Mouse (Mus musculus): ENCODE results near the gene Mpp6. TPM values are rescaled to one million over a fixed set of nuclear protein-coding genes. Genes with fewer than 3 reads are reported as not detected.
A peak's percentile ranks its signal among the peaks of the same experiment; 100 is the strongest.

Gene Mpp6
- polyA plus RNA-seq (2015; fragmentation: Nextera tagmentation; extraction: Ambion mirVana): 74.2 and 77.1 TPM in 2 replicates

GRCm38 (mm10) chr6:50109757-50110378, at the start of gene Mpp6:
Mpp6 (plus strand) TSS chr6:50110241.
- Histone ChIP-seq H3K4me2 (replicated peaks) (peak within 1 kb of the TSS; percentile 75), H3K4me1 (peaks cover 11% of the 10 kb centered on the region), H3K9ac (peak within 1 kb of the TSS; percentile 90), H3K27ac (peak within 1 kb of the TSS; percentile 86), H3K36me3 (no peaks in the 10 kb centered on the region), H3K9me3 (no peaks in the 10 kb centered on the region), H3K4me3 (peak within 1 kb of the TSS; percentile 82), H3K27me3 (no peaks in the 10 kb centered on the region; the same call in 1 of the 2 replicates)
- under 1% methylated on average over 57 of the region's 74 CpGs for WGBS
- peak; percentile 90 for ATAC-seq (ENCODE audit: low FRiP score, low read depth)

GRCm38 (mm10) chr6:50066172-50066571, 43.9 kb upstream of the Mpp6 start:
- Histone ChIP-seq H3K36me3 (no peaks in the 10 kb centered on the region), H3K9ac (no peak overlapping the region), H3K4me3 (no peak overlapping the region), H3K9me3 (no peaks in the 10 kb centered on the region), H3K4me1 (no peaks in the 10 kb centered on the region), H3K27me3 (no peaks in the 10 kb centered on the region), H3K4me2 (replicated peaks) (no peak overlapping the region), H3K27ac (no peak overlapping the region)
- 82% methylated on average over 6 of the region's 6 CpGs for WGBS
- ATAC-seq (ENCODE audit: low FRiP score, low read depth): no peak

GRCm38 (mm10) chr6:50068490-50068889, 41.6 kb upstream of the Mpp6 start:
- Histone ChIP-seq H3K4me1 (no peaks in the 10 kb centered on the region), H3K9me3 (no peaks in the 10 kb centered on the region), H3K27me3 (no peaks in the 10 kb centered on the region), H3K4me2 (replicated peaks) (no peak overlapping the region), H3K4me3 (no peak overlapping the region), H3K9ac (no peak overlapping the region), H3K27ac (no peak overlapping the region), H3K36me3 (no peaks in the 10 kb centered on the region)
- no peak for ATAC-seq (ENCODE audit: low FRiP score, low read depth)

- no peak for ATAC-seq (ENCODE audit: low FRiP score, low read depth)
- Histone ChIP-seq H3K9ac (no peak overlapping the region), H3K4me1 (no peaks in the 10 kb centered on the region), H3K9me3 (no peaks in the 10 kb centered on the region), H3K36me3 (no peaks in the 10 kb centered on the region), H3K27ac (no peak overlapping the region), H3K4me3 (no peak overlapping the region), H3K4me2 (replicated peaks) (no peak overlapping the region), H3K27me3 (no peaks in the 10 kb centered on the region)
- 69% methylated on average over 3 of the region's 3 CpGs for WGBS
Observed at GRCm38 (mm10) chr6:50075248-50075647, 34.8 kb upstream of the Mpp6 start.

- 52% methylated on average over 2 of the region's 2 CpGs for WGBS
- no peak overlapping the region for H3K4me3 ChIP-seq
- no peaks in the 10 kb centered on the region for H3K4me1 ChIP-seq
- H3K27ac ChIP-seq: no peak overlapping the region
- H3K27me3 ChIP-seq: no peaks in the 10 kb centered on the region
- H3K36me3 ChIP-seq: no peaks in the 10 kb centered on the region
- no peak overlapping the region for H3K4me2 ChIP-seq (replicated peaks)
- no peak for ATAC-seq (ENCODE audit: low FRiP score, low read depth)
- H3K9me3 ChIP-seq: no peaks in the 10 kb centered on the region
- H3K9ac ChIP-seq: no peak overlapping the region
Observed at GRCm38 (mm10) chr6:50076473-50076872, 33.6 kb upstream of the Mpp6 start.

- ATAC-seq (ENCODE audit: low FRiP score, low read depth): no peak
- 70% methylated on average over 7 of the region's 7 CpGs for WGBS
Observed at GRCm38 (mm10) chr6:50080431-50080830, 29.6 kb upstream of the Mpp6 start.

GRCm38 (mm10) chr6:50085206-50085605, 24.8 kb upstream of the Mpp6 start:
- whole genome bisulfite sequencing: 49% methylated on average over 4 of the region's 4 CpGs
- Histone ChIP-seq H3K4me1 (peaks cover 6% of the 10 kb centered on the region; the same call in 1 of the 2 replicates), H3K4me3 (no peak overlapping the region), H3K27ac (no peak overlapping the region), H3K9me3 (no peaks in the 10 kb centered on the region), H3K9ac (no peak overlapping the region), H3K4me2 (replicated peaks) (no peak overlapping the region), H3K36me3 (no peaks in the 10 kb centered on the region), H3K27me3 (no peaks in the 10 kb centered on the region)
- peak; percentile 85; the same call in 1 of the 2 replicates for ATAC-seq (ENCODE audit: low FRiP score, low read depth)

More at GRCm38 (mm10) chr6:50080431-50080830, 29.6 kb upstream of the Mpp6 start:
- no peak overlapping the region for H3K9ac ChIP-seq
- no peak overlapping the region for H3K27ac ChIP-seq
- no peak overlapping the region for H3K4me2 ChIP-seq (replicated peaks)
- peaks cover 6% of the 10 kb centered on the region; the same call in 1 of the 2 replicates for H3K4me1 ChIP-seq
- no peaks in the 10 kb centered on the region for H3K9me3 ChIP-seq
- H3K27me3 ChIP-seq: no peaks in the 10 kb centered on the region
- no peaks in the 10 kb centered on the region for H3K36me3 ChIP-seq
- H3K4me3 ChIP-seq: no peak overlapping the region

- Histone ChIP-seq H3K27ac (no peak overlapping the region), H3K4me2 (replicated peaks) (no peak overlapping the region), H3K36me3 (no peaks in the 10 kb centered on the region), H3K4me1 (peaks cover 6% of the 10 kb centered on the region; the same call in 1 of the 2 replicates), H3K9ac (no peak overlapping the region), H3K4me3 (no peak overlapping the region), H3K9me3 (no peaks in the 10 kb centered on the region), H3K27me3 (no peaks in the 10 kb centered on the region)
- no peak for ATAC-seq (ENCODE audit: low FRiP score, low read depth)
- 78% methylated on average over 5 of the region's 5 CpGs for WGBS
Observed at GRCm38 (mm10) chr6:50089333-50089732, 20.7 kb upstream of the Mpp6 start.

GRCm38 (mm10) chr6:50090221-50090620, 19.8 kb upstream of the Mpp6 start:
- Histone ChIP-seq H3K27me3 (no peaks in the 10 kb centered on the region), H3K9ac (no peak overlapping the region), H3K4me1 (no peaks in the 10 kb centered on the region), H3K4me3 (no peak overlapping the region), H3K27ac (no peak overlapping the region), H3K4me2 (replicated peaks) (no peak overlapping the region), H3K9me3 (no peaks in the 10 kb centered on the region), H3K36me3 (no peaks in the 10 kb centered on the region)
- 75% methylated on average over 7 of the region's 7 CpGs for WGBS
- ATAC-seq (ENCODE audit: low FRiP score, low read depth): no peak

- H3K27ac ChIP-seq: no peak overlapping the region
- no peak overlapping the region for H3K4me2 ChIP-seq (replicated peaks)
- ATAC-seq (ENCODE audit: low FRiP score, low read depth): no peak
- 56% methylated on average over 7 of the region's 7 CpGs for WGBS
- no peak overlapping the region for H3K4me3 ChIP-seq
- no peak overlapping the region for H3K9ac ChIP-seq
- no peaks in the 10 kb centered on the region for H3K36me3 ChIP-seq
- H3K4me1 ChIP-seq: no peaks in the 10 kb centered on the region
- no peaks in the 10 kb centered on the region for H3K9me3 ChIP-seq
- H3K27me3 ChIP-seq: no peaks in the 10 kb centered on the region
Observed at GRCm38 (mm10) chr6:50091462-50092154, 18.4 kb upstream of the Mpp6 start.

GRCm38 (mm10) chr6:50109201-50109756, 762 bp upstream of the Mpp6 start:
- Histone ChIP-seq H3K27ac (peak overlapping the region; percentile 86), H3K9me3 (no peaks in the 10 kb centered on the region), H3K9ac (peak overlapping the region; percentile 90), H3K4me2 (replicated peaks) (peak overlapping the region; percentile 75), H3K36me3 (no peaks in the 10 kb centered on the region), H3K27me3 (no peaks in the 10 kb centered on the region; the same call in 1 of the 2 replicates), H3K4me1 (peaks cover 11% of the 10 kb centered on the region), H3K4me3 (peak overlapping the region; percentile 82)
- WGBS: 4% methylated on average over 15 of the region's 15 CpGs
- no peak for ATAC-seq (ENCODE audit: low FRiP score, low read depth)

GRCm38 (mm10) chr6:50110379-50110941, 419 bp downstream of the Mpp6 start:
- H3K4me1 ChIP-seq: peaks cover 11% of the 10 kb centered on the region
- H3K9me3 ChIP-seq: no peaks in the 10 kb centered on the region
- peak overlapping the region; percentile 75 for H3K4me2 ChIP-seq (replicated peaks)
- WGBS: 0% methylated on average over 28 of the region's 72 CpGs
- H3K27me3 ChIP-seq: no peaks in the 10 kb centered on the region; the same call in 1 of the 2 replicates
- H3K27ac ChIP-seq: peak overlapping the region; percentile 86
- peak overlapping the region; percentile 82 for H3K4me3 ChIP-seq
- peak; percentile 66 for ATAC-seq (ENCODE audit: low FRiP score, low read depth)
- H3K9ac ChIP-seq: peak overlapping the region; percentile 90
- no peaks in the 10 kb centered on the region for H3K36me3 ChIP-seq

Data from limb, embryonic 13.5 days (tissue).